Mouse (Mus musculus): Measurements from ENCODE around the gene Tgm4.

The Tgm4 gene

GRCm38 (mm10) chr9:123107186-123107585, 72.7 kb downstream of the Tgm4 start:
- no peak for DNase-seq (ENCODE audit: low spot score)

- no peak for DNase-seq (ENCODE audit: low spot score)
Observed at GRCm38 (mm10) chr9:123109188-123109587, 74.7 kb downstream of the Tgm4 start.

GRCm38 (mm10) chr9:123111751-123112221, 77.3 kb downstream of the Tgm4 start:
- no peak for DNase-seq (ENCODE audit: low spot score)

GRCm38 (mm10) chr9:123112805-123113521, 78.4 kb downstream of the Tgm4 start, which contains the start of the genes Zdhhc3 and Exosc7:
Zdhhc3 (minus strand) TSS chr9:123113205.
Exosc7 (plus strand) TSS chr9:123113215.
- peak; percentile 76 for DNase-seq (ENCODE audit: low spot score)

- no peak for DNase-seq (ENCODE audit: low spot score)
Observed at GRCm38 (mm10) chr9:123113931-123114330, 79.4 kb downstream of the Tgm4 start.

- no peak for DNase-seq (ENCODE audit: low spot score)
Observed at GRCm38 (mm10) chr9:123115566-123115965, 81.0 kb downstream of the Tgm4 start.
